Mouse (Mus musculus) brain, adult 10 weeks (tissue): ENCODE results near the gene Nkain1. TPM values are rescaled to one million over a fixed set of nuclear protein-coding genes. Genes with fewer than 3 reads are reported as not detected.

Source experiments
- polyA plus RNA-seq: library from polyadenylated mRNA; stranded (reverse); fragments of 350-450 nt; fragmentation: Illumina TruSeq; extraction: RNeasy Lipid Tissue Mini Kit (QIAGEN cat#74804); gene quantifications from one replicate; pipeline ENCODE4 v1.2.3, GENCODE M21; 2015; ENCODE audit warnings: low read depth, low replicate concordance

Nkain1 gene
- 44.7 TPM for polyA plus RNA-seq

GRCm38 (mm10) chr4:130574048-130574413 is at the start of gene Nkain1:
Gene Nkain1, minus strand, starts transcription at chr4:130574173.

Other genes with a start within 250 kb of the Nkain1 start
- 87.5 TPM for gene Zcchc17, start 214.2 kb downstream of the Nkain1 start, polyA plus RNA-seq
- gene Snrnp40, start 214.0 kb downstream of the Nkain1 start, polyA plus RNA-seq = 26.5 TPM
- 41.0 TPM for gene Pum1, start 89.1 kb upstream of the Nkain1 start, polyA plus RNA-seq
- 97.2 TPM for gene Sdc3, start 218.4 kb upstream of the Nkain1 start, polyA plus RNA-seq